Mouse (Mus musculus): ENCODE measurements around the gene Tlr7.

Gene Tlr7

DNA sequence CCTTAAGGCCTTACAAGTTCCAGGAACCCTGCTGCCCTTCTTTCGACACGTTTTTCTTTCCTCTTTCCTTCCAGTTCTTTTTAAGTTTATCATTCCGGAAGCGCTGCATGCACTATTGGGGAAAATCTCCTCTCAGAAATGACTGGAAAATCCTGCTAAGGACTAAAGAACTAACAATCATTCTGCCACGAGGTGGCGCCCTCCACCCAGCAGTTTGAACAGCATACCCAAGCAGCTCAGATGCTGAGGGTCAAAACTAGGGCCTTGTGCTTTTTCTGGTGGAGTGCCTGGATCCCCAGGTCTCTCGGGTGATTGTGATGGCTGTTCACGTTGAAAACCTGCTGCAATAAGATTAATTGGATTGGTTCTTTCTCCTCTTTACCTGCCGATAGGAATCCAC, 53.4 kb downstream of the Tlr7 start:
- peak; percentile 69 for DNase-seq (ENCODE audit: low spot score)

DNA sequence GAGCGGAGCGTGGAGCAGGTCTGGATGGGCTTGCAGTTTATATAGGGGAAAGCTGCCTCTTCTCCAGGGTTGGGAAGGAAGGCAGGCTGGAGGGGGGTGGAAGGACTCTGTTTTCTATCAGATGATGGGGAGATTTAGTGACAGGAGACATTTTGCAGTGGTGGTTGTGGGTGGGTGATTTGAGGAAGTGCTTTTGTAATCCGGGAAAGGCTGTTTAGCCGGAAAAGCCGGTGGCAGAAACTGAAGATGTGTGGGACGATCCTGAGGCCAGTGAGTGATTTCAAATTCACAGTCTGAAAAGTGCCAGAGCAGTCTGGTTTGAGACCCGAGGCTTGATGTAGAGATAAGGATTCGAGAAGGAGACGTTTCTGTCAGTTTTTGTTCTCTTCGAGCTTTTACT, 53.8 kb downstream of the Tlr7 start:
- no peak for DNase-seq (ENCODE audit: low spot score)

DNA sequence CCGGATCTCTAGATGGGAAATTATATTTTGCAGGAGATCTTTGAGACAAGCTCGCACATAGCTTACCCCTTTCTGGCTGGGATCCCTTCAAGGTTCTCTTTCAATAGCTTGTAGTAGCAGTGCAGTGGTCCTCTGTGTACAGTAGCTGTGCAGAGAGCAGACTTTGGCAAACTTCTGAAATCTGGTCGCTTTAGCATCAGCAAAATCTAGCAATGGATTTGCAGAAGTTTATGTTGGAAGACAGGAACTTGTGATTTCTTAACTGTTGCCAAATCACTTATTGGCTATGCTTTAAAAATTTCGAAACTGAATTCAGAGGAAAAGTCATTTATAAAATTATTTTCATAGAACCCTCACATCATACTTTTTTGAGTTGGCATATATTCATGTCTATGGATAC, 66.3 kb downstream of the Tlr7 start, which contains the start of gene Tlr8:
Gene Tlr8, minus strand, starts transcription at position 244 of the 400 bp plus-strand sequence.
- no peak for DNase-seq (ENCODE audit: low spot score)

DNA sequence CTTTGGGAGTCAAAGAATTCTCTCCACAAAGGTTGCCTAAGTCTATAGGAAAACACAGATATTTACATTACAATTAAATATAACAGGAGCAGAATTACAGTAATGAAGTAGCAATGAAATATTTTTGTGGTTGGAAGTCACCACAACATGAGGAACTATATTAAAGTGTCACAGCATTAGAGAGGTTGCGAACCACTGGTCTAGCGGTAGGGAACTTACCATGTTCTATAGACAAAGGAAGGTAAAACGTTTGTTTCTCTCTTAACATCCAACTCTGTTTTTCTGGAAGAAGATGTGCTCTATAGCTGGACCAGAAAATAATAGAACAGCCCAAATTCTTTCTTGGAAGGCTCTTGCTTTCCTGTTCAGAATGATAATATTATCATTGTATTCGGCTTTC, 66.8 kb downstream of the Tlr7 start:
- DNase-seq (ENCODE audit: low spot score): no peak
